Mouse (Mus musculus) forebrain, embryonic 14.5 days (tissue): ENCODE data around the gene Mcm8. TPM values are rescaled to one million over a fixed set of nuclear protein-coding genes. Genes with fewer than 3 reads are reported as not detected.

ENCODE experiments used
- ATAC-seq: fragments of 200-750 bp; cut with Nextera tagmentation; 2 replicates; pipeline ENCODE4 v1.8.0; 2017; ENCODE audit warnings: mild to moderate bottlenecking, moderate library complexity
- DNase-seq: peaks from one replicate; pipeline ENCODE4 v3.0.0-alpha.2; 2015; ENCODE audit warnings: low spot score
- H3K27ac ChIP-seq: fragments of 300-500 bp; sonication (generic); 2 replicates; pipeline ENCODE4 v1.5.1; 2014; ENCODE audit warnings: low read depth, mild to moderate bottlenecking, control low read depth, low read length, moderate library complexity
- H3K27me3 ChIP-seq: fragments of 300-500 bp; sonication (generic); replicated peaks from 2 replicates; pipeline ENCODE4 v1.6.1; 2014; ENCODE audit warnings: low read length, control low read depth, mixed read lengths; ENCODE audit not compliant: control insufficient read depth, insufficient read depth
- H3K36me3 ChIP-seq: fragments of 300-500 bp; sonication (generic); 2 replicates; pipeline ENCODE4 v1.6.1; 2014; ENCODE audit warnings: low read length, control low read depth; ENCODE audit not compliant: control insufficient read depth, insufficient read depth
- H3K4me1 ChIP-seq: fragments of 300-500 bp; sonication (generic); 2 replicates; pipeline ENCODE4 v1.6.1; 2014; ENCODE audit warnings: antibody characterized with exemption, low read length, control low read depth; ENCODE audit not compliant: control insufficient read depth, insufficient read depth
- H3K4me2 ChIP-seq: fragments of 300-500 bp; sonication (generic); 2 replicates; pipeline ENCODE4 v1.6.1; 2014; ENCODE audit warnings: mild to moderate bottlenecking, control low read depth, low read length
- H3K4me3 ChIP-seq: fragments of 300-500 bp; sonication (generic); 2 replicates; pipeline ENCODE4 v1.5.1; 2014; ENCODE audit warnings: low read depth, low read length, control low read depth
- H3K9ac ChIP-seq: fragments of 300-500 bp; sonication (generic); 2 replicates; pipeline ENCODE4 v1.6.1; 2014; ENCODE audit warnings: mild to moderate bottlenecking, low read length, control low read depth, moderate library complexity
- H3K9me3 ChIP-seq: fragments of 300-500 bp; sonication (generic); replicated peaks from 2 replicates; pipeline ENCODE4 v1.6.1; 2016; ENCODE audit warnings: low read length, control low read depth, mixed read lengths; ENCODE audit not compliant: control insufficient read depth
- WGBS: fragments of 180-500 bp; shearing (Covaris S2); extraction: QIAGEN DNeasy Blood & Tissue Kit; methylation state at CpG from one replicate; pipeline ENCODE4 v1.1.7; 2014; 5-methylcytosine and 5-hydroxymethylcytosine counted together
- polyA plus RNA-seq: library from polyadenylated mRNA; unstranded; fragments of >200 nt; fragmentation: Nextera tagmentation; extraction: Ambion mirVana; gene quantifications from 2 replicates; pipeline ENCODE4 v1.2.1, GENCODE M21; 2014

Gene Mcm8
- polyA plus RNA-seq, 1 experiment from 2014 or later, result 9.3 TPM

GRCm38 (mm10) chr2:132841071-132841470 lies 25.1 kb downstream of the Mcm8 start:
- no peak overlapping the region for H3K4me3 ChIP-seq
- 85% methylated on average over 4 of the region's 4 CpGs for WGBS
- H3K4me1 ChIP-seq, result no peaks in the 10 kb centered on the region
- H3K27ac ChIP-seq, result no peak overlapping the region
- H3K27me3 ChIP-seq, result no peaks in the 10 kb centered on the region
- no peak for ATAC-seq
- DNase-seq, result peak; percentile 45
- 0 out of 2 replicates have a peak, but pooled peaks cover 18% of the 10 kb centered on the region for H3K36me3 ChIP-seq
- H3K9ac ChIP-seq, result no peak overlapping the region
- no peaks in the 10 kb centered on the region for H3K9me3 ChIP-seq
- H3K4me2 ChIP-seq, result no peak overlapping the region

GRCm38 (mm10) chr2:132846407-132847358 lies 30.7 kb downstream of the Mcm8 start, which contains the start of gene Crls1:
TSS of gene Crls1 (plus strand) at chr2:132846666.
- peak; percentile 95 for DNase-seq
- peak within 1 kb of the TSS; percentile 91 for H3K9ac ChIP-seq
- peak within 1 kb of the TSS; percentile 87 for H3K4me3 ChIP-seq
- H3K4me2 ChIP-seq, result peak within 1 kb of the TSS; percentile 76
- ATAC-seq, result peak; percentile 94
- H3K4me1 ChIP-seq, result peaks cover 14% of the 10 kb centered on the region
- no peaks in the 10 kb centered on the region for H3K27me3 ChIP-seq
- H3K27ac ChIP-seq, result peak within 1 kb of the TSS; percentile 79
- peaks cover 17% of the 10 kb centered on the region for H3K36me3 ChIP-seq
- no peaks in the 10 kb centered on the region for H3K9me3 ChIP-seq
- WGBS, result under 1% methylated on average over 66 of the region's 96 CpGs

- ATAC-seq (no peak), DNase-seq (no peak)
- Histone ChIP-seq H3K36me3 (peaks cover 26% of the 10 kb centered on the region), H3K4me2 (peak overlapping the region; percentile 76), H3K9ac (peak overlapping the region; percentile 91), H3K27me3 (no peaks in the 10 kb centered on the region), H3K4me1 (peaks cover 14% of the 10 kb centered on the region), H3K27ac (no peak overlapping the region), H3K4me3 (peak overlapping the region; percentile 87), H3K9me3 (no peaks in the 10 kb centered on the region)
- 40% methylated on average over 7 of the region's 7 CpGs for WGBS
Observed at GRCm38 (mm10) chr2:132847581-132847980, 31.6 kb downstream of the Mcm8 start.

GRCm38 (mm10) chr2:132848361-132848760 lies 32.4 kb downstream of the Mcm8 start:
- Histone ChIP-seq H3K27me3 (no peaks in the 10 kb centered on the region), H3K27ac (no peak overlapping the region), H3K36me3 (peaks cover 26% of the 10 kb centered on the region), H3K4me2 (peak overlapping the region; percentile 76), H3K9me3 (no peaks in the 10 kb centered on the region), H3K9ac (no peak overlapping the region; the same call in 1 of the 2 replicates), H3K4me1 (peaks cover 14% of the 10 kb centered on the region), H3K4me3 (no peak overlapping the region)
- 86% methylated on average over 4 of the region's 4 CpGs for WGBS
- no peak for DNase-seq
- no peak for ATAC-seq

- Histone ChIP-seq H3K36me3 (peaks cover 26% of the 10 kb centered on the region), H3K4me3 (no peak overlapping the region), H3K27ac (no peak overlapping the region), H3K27me3 (no peaks in the 10 kb centered on the region), H3K9me3 (no peaks in the 10 kb centered on the region), H3K4me1 (peaks cover 14% of the 10 kb centered on the region), H3K9ac (no peak overlapping the region), H3K4me2 (no peak overlapping the region)
- ATAC-seq (no peak), DNase-seq (peak; percentile 52)
- WGBS, result 79% methylated on average over 6 of the region's 6 CpGs
Observed at GRCm38 (mm10) chr2:132849141-132849540, 33.2 kb downstream of the Mcm8 start.

- no peak for ATAC-seq
- Histone ChIP-seq H3K36me3 (peaks cover 28% of the 10 kb centered on the region), H3K27me3 (no peaks in the 10 kb centered on the region), H3K9me3 (no peaks in the 10 kb centered on the region), H3K4me2 (no peak overlapping the region), H3K27ac (no peak overlapping the region), H3K4me3 (no peak overlapping the region), H3K9ac (no peak overlapping the region), H3K4me1 (peaks cover 7% of the 10 kb centered on the region)
- 97% methylated on average over 1 of the region's 1 CpGs for WGBS
- DNase-seq, result no peak
Observed at GRCm38 (mm10) chr2:132853051-132853450, 37.1 kb downstream of the Mcm8 start.

GRCm38 (mm10) chr2:132856333-132856732 lies 40.4 kb downstream of the Mcm8 start:
- Histone ChIP-seq H3K27me3 (no peaks in the 10 kb centered on the region), H3K9ac (no peak overlapping the region), H3K9me3 (no peaks in the 10 kb centered on the region), H3K4me2 (no peak overlapping the region), H3K4me1 (no peaks in the 10 kb centered on the region), H3K36me3 (peaks cover 15% of the 10 kb centered on the region), H3K4me3 (no peak overlapping the region), H3K27ac (no peak overlapping the region)
- DNase-seq (no peak), ATAC-seq (no peak)
- WGBS, result 74% methylated on average over 5 of the region's 5 CpGs

- Histone ChIP-seq H3K36me3 (peaks cover 13% of the 10 kb centered on the region), H3K4me3 (no peak overlapping the region), H3K27ac (no peak overlapping the region), H3K4me2 (no peak overlapping the region), H3K9ac (no peak overlapping the region), H3K27me3 (no peaks in the 10 kb centered on the region), H3K9me3 (no peaks in the 10 kb centered on the region), H3K4me1 (no peaks in the 10 kb centered on the region)
- DNase-seq (no peak), ATAC-seq (no peak)
Observed at GRCm38 (mm10) chr2:132860435-132860834, 44.5 kb downstream of the Mcm8 start.

GRCm38 (mm10) chr2:132861456-132861855 lies 45.5 kb downstream of the Mcm8 start:
- Histone ChIP-seq H3K9me3 (no peaks in the 10 kb centered on the region), H3K27me3 (no peaks in the 10 kb centered on the region), H3K4me2 (no peak overlapping the region), H3K27ac (no peak overlapping the region), H3K9ac (no peak overlapping the region), H3K4me3 (no peak overlapping the region), H3K4me1 (no peaks in the 10 kb centered on the region), H3K36me3 (peaks cover 20% of the 10 kb centered on the region)
- ATAC-seq, result no peak
- 88% methylated on average over 2 of the region's 2 CpGs for WGBS
- no peak for DNase-seq
